Mouse (Mus musculus): ENCODE data around the gene Smg9. TPM values are rescaled to one million over a fixed set of nuclear protein-coding genes. Genes with fewer than 3 reads are reported as not detected.
A peak's percentile ranks its signal among the peaks of the same experiment; 100 is the strongest.

Gene Smg9
- total and polyA plus RNA-seq, 3 experiments: 54.6 to 95.3 TPM; not detected in 1

- no peak for TF ChIP-seq E2F4 (IDR thresholded peaks at IDR 0.05; ENCODE audit: borderline replicate concordance, low read depth, low read length)
- TF ChIP-seq NELFE (IDR thresholded peaks at IDR 0.05; ENCODE audit: low read depth, low read length): peak; percentile 4; the same call in 1 of the 2 replicates
- TF ChIP-seq USF1 (IDR thresholded peaks at IDR 0.05; ENCODE audit: low read depth, low read length): no peak
Measured at GRCm38 (mm10) chr7:24394475-24395161, 4.8 kb upstream of the Smg9 start (continued).

GRCm38 (mm10) chr7:24396832-24397231 is 2.6 kb upstream of the Smg9 start:
- H3K79me2 ChIP-seq (ENCODE audit: control insufficient read depth, insufficient read depth, low read length, poor library complexity): peaks cover 30% of the 10 kb centered on the region
- TF ChIP-seq ETS1 (IDR thresholded peaks at IDR 0.05; ENCODE audit: low read depth, low read length) (peak; percentile 55), MXI1 (IDR thresholded peaks at IDR 0.05; ENCODE audit: low read depth, low read length) (no peak; the same call in 1 of the 2 replicates), NELFE (IDR thresholded peaks at IDR 0.05; ENCODE audit: low read depth, low read length) (peak; percentile 26; the same call in 1 of the 2 replicates), MAX (IDR thresholded peaks at IDR 0.05; ENCODE audit: low read length) (peak; percentile 20; the same call in 1 of the 2 replicates), MEF2A (IDR thresholded peaks at IDR 0.05; ENCODE audit: extremely low read depth, insufficient replicate concordance, low read depth, low read length, poor library complexity, severe bottlenecking) (no peak), POLR2AphosphoS2 (IDR thresholded peaks at IDR 0.05; ENCODE audit: low read length) (peak; percentile 75; the same call in 1 of the 2 replicates), ZMIZ1 (IDR thresholded peaks at IDR 0.05; ENCODE audit: low read depth, low read length) (no peak), POLR2A (IDR thresholded peaks at IDR 0.05; ENCODE audit: control insufficient read depth in 1 of 2, insufficient read depth in 1 of 2, low read depth in 1 of 2, low read length in 2 of 2, poor library complexity in 1 of 2) (peak in 1 of 2 experiments; percentile 43; a peak in 1 of 4 replicates), EP300 (IDR thresholded peaks at IDR 0.05; ENCODE audit: low read depth in 1 of 2, low read length in 2 of 2) (peak; percentile 63 to 78; a peak in 3 of 4 replicates), TBP (IDR thresholded peaks at IDR 0.05; ENCODE audit: low read depth, low read length) (no peak), ZKSCAN1 (IDR thresholded peaks at IDR 0.05; ENCODE audit: low read depth, low read length) (no peak), GABPA (IDR thresholded peaks at IDR 0.05; ENCODE audit: low read depth, low read length) (no peak), GATA1 (IDR thresholded peaks at IDR 0.05; ENCODE audit: low read depth, low read length) (peak; percentile 80), POLR2AphosphoS5 (IDR thresholded peaks at IDR 0.05; ENCODE audit: borderline replicate concordance, low read depth, low read length) (no peak), SMC3 (IDR thresholded peaks at IDR 0.05; ENCODE audit: low read depth, low read length) (no peak; the same call in 1 of the 2 replicates), TAL1 (IDR thresholded peaks at IDR 0.05; ENCODE audit: low read length) (peak; percentile 73), TCF12 (IDR thresholded peaks at IDR 0.05; ENCODE audit: low read depth, low read length) (peak; percentile 86), MAFK (IDR thresholded peaks at IDR 0.05; ENCODE audit: borderline replicate concordance, low read depth, low read length) (no peak), MAZ (IDR thresholded peaks at IDR 0.05; ENCODE audit: low read depth, low read length) (no peak), CTCF (IDR thresholded peaks at IDR 0.05 in 2 of 3, conservative IDR thresholded peaks at IDR 0.05 in 1 of 3; ENCODE audit: control insufficient read depth in 1 of 3, insufficient read depth in 1 of 3, low read depth in 2 of 3, low read length in 3 of 3, poor library complexity in 1 of 3, severe bottlenecking in 1 of 3) (no peak), SIN3A (IDR thresholded peaks at IDR 0.05; ENCODE audit: low read length) (peak; percentile 18), HCFC1 (IDR thresholded peaks at IDR 0.05; ENCODE audit: low read depth, low read length) (no peak), ELF1 (IDR thresholded peaks at IDR 0.05; ENCODE audit: low read depth, low read length) (no peak), RCOR1 (IDR thresholded peaks at IDR 0.05; ENCODE audit: low read depth, low read length) (peak; percentile 29; the same call in 1 of the 2 replicates), CHD1 (IDR thresholded peaks at IDR 0.05; ENCODE audit: low read depth, low read length) (no peak), USF1 (IDR thresholded peaks at IDR 0.05; ENCODE audit: low read depth, low read length) (no peak), RAD21 (IDR thresholded peaks at IDR 0.05; ENCODE audit: low read depth, low read length) (no peak), E2F4 (IDR thresholded peaks at IDR 0.05; ENCODE audit: borderline replicate concordance, low read depth, low read length) (no peak), ZC3H11A (IDR thresholded peaks at IDR 0.05; ENCODE audit: low read depth, low read length) (no peak)
- H3K4me1 ChIP-seq (ENCODE audit: control insufficient read depth in 1 of 2, insufficient read depth in 2 of 2, low read length in 2 of 2): peaks cover 19 to 52% of the 10 kb centered on the region in 2 experiments
- H3K27ac ChIP-seq (ENCODE audit: control insufficient read depth, low read depth, low read length): peak overlapping the region; percentile 94
- H3K4me3 ChIP-seq (ENCODE audit: control insufficient read depth in 1 of 2, insufficient read depth in 1 of 2, low read depth in 2 of 2, low read length in 2 of 2): peak overlapping the region; percentile 24 to 31; a peak in 3 of 4 replicates
- peak; percentile 76 for DNase-seq (ENCODE audit: low read depth, low spot score)
- peak overlapping the region; percentile 68 for H3K9ac ChIP-seq (ENCODE audit: control insufficient read depth, low read depth, low read length, poor library complexity, severe bottlenecking)
- no peaks in the 10 kb centered on the region for H3K27me3 ChIP-seq (ENCODE audit: control insufficient read depth in 1 of 2, insufficient read depth in 2 of 2, low read length in 2 of 2)
- peaks cover 0 to 43% of the 10 kb centered on the region in 2 experiments; a peak in 2 of 4 replicates for H3K36me3 ChIP-seq (ENCODE audit: control insufficient read depth in 1 of 2, insufficient read depth in 2 of 2, low read length in 2 of 2)
- H3K9me3 ChIP-seq (replicated peaks; ENCODE audit: insufficient read depth, low read length): no peaks in the 10 kb centered on the region
